Mouse (Mus musculus) forebrain, embryonic 15.5 days (tissue): ENCODE results near the gene Snd1. TPM values are rescaled to one million over a fixed set of nuclear protein-coding genes. Genes with fewer than 3 reads are reported as not detected.

Experiments used
- ATAC-seq: fragments of 200-750 bp; cut with Nextera tagmentation; replicated peaks from 2 replicates; pipeline ENCODE4 v1.8.0; 2017; ENCODE audit warnings: mild to moderate bottlenecking, moderate TSS enrichment, moderate library complexity
- H3K27ac ChIP-seq: fragments of 300-500 bp; sonication (generic); replicated peaks from 2 replicates; pipeline ENCODE4 v1.5.1; 2015; ENCODE audit warnings: mild to moderate bottlenecking, inconsistent platforms
- H3K27me3 ChIP-seq: fragments of 300-500 bp; sonication (generic); 2 replicates; pipeline ENCODE4 v1.6.1; 2015; ENCODE audit warnings: inconsistent platforms
- H3K36me3 ChIP-seq: fragments of 300-500 bp; sonication (generic); 2 replicates; pipeline ENCODE4 v1.6.1; 2015; ENCODE audit warnings: mild to moderate bottlenecking, inconsistent platforms
- H3K4me1 ChIP-seq: fragments of 300-500 bp; sonication (generic); 2 replicates; pipeline ENCODE4 v1.6.1; 2015; ENCODE audit warnings: inconsistent platforms
- H3K4me2 ChIP-seq: fragments of 300-500 bp; sonication (generic); replicated peaks from 2 replicates; pipeline ENCODE4 v1.6.1; 2015; ENCODE audit warnings: mild to moderate bottlenecking, inconsistent platforms
- H3K4me3 ChIP-seq: fragments of 300-500 bp; sonication (generic); 2 replicates; pipeline ENCODE4 v1.5.1; 2015; ENCODE audit warnings: mild to moderate bottlenecking, inconsistent platforms
- H3K9ac ChIP-seq: fragments of 300-500 bp; sonication (generic); replicated peaks from 2 replicates; pipeline ENCODE4 v1.6.1; 2015; ENCODE audit warnings: mild to moderate bottlenecking, inconsistent platforms
- H3K9me3 ChIP-seq: fragments of 300-500 bp; sonication (generic); 2 replicates; pipeline ENCODE4 v1.6.1; 2016; ENCODE audit warnings: inconsistent platforms
- WGBS: fragments of 180-500 bp; shearing (Covaris S2); methylation state at CpG from one replicate; pipeline ENCODE4 v1.1.7; 2015; ENCODE audit warnings: mixed read lengths; 5-methylcytosine and 5-hydroxymethylcytosine counted together
- polyA plus RNA-seq: library from polyadenylated mRNA; unstranded; fragments of >200 nt; fragmentation: Nextera tagmentation; extraction: Ambion mirVana; gene quantifications from 2 replicates; pipeline ENCODE4 v1.2.1, GENCODE M21; 2015

Gene Snd1
- polyA plus RNA-seq, 1 experiment from 2014 or later: 77.6 TPM

- Histone ChIP-seq H3K4me3 (no peak overlapping the region), H3K27ac (no peak overlapping the region), H3K4me2 (no peak overlapping the region), H3K4me1 (0 out of 2 replicates have a peak, but pooled peaks cover 6% of the 10 kb centered on the region), H3K9me3 (no peaks in the 10 kb centered on the region), H3K9ac (no peak overlapping the region), H3K36me3 (no peaks in the 10 kb centered on the region), H3K27me3 (no peaks in the 10 kb centered on the region)
- 24% methylated on average over 5 of the region's 5 CpGs for WGBS
- ATAC-seq: no peak; the same call in 1 of the 2 replicates
Measured at GRCm38 (mm10) chr6:28783953-28784352, 309.0 kb downstream of the Snd1 start.

- no peaks in the 10 kb centered on the region for H3K9me3 ChIP-seq
- ATAC-seq: no peak
- no peak overlapping the region for H3K4me3 ChIP-seq
- no peaks in the 10 kb centered on the region for H3K36me3 ChIP-seq
- no peak overlapping the region for H3K27ac ChIP-seq
- no peaks in the 10 kb centered on the region for H3K27me3 ChIP-seq
- H3K9ac ChIP-seq: no peak overlapping the region
- H3K4me2 ChIP-seq: no peak overlapping the region
- 83% methylated on average over 8 of the region's 8 CpGs for WGBS
- 0 out of 2 replicates have a peak, but pooled peaks cover 12% of the 10 kb centered on the region for H3K4me1 ChIP-seq
Measured at GRCm38 (mm10) chr6:28785770-28786169, 310.8 kb downstream of the Snd1 start.

- H3K9ac ChIP-seq: no peak overlapping the region
- 0 out of 2 replicates have a peak, but pooled peaks cover 12% of the 10 kb centered on the region for H3K4me1 ChIP-seq
- no peak for ATAC-seq
- no peaks in the 10 kb centered on the region for H3K9me3 ChIP-seq
- no peak overlapping the region for H3K4me3 ChIP-seq
- no peak overlapping the region for H3K4me2 ChIP-seq
- no peaks in the 10 kb centered on the region for H3K36me3 ChIP-seq
- H3K27me3 ChIP-seq: no peaks in the 10 kb centered on the region
- no peak overlapping the region for H3K27ac ChIP-seq
- WGBS: 58% methylated on average over 6 of the region's 6 CpGs
Measured at GRCm38 (mm10) chr6:28787133-28787532, 312.2 kb downstream of the Snd1 start.

GRCm38 (mm10) chr6:28789685-28790084 lies 314.7 kb downstream of the Snd1 start:
- Histone ChIP-seq H3K36me3 (no peaks in the 10 kb centered on the region), H3K4me3 (no peak overlapping the region), H3K9ac (no peak overlapping the region), H3K27ac (no peak overlapping the region), H3K9me3 (no peaks in the 10 kb centered on the region), H3K4me1 (0 out of 2 replicates have a peak, but pooled peaks cover 7% of the 10 kb centered on the region), H3K27me3 (no peaks in the 10 kb centered on the region), H3K4me2 (no peak overlapping the region)
- ATAC-seq: no peak
- 56% methylated on average over 4 of the region's 4 CpGs for WGBS

GRCm38 (mm10) chr6:28791183-28791582 lies 316.2 kb downstream of the Snd1 start:
- H3K27ac ChIP-seq: no peak overlapping the region
- H3K4me2 ChIP-seq: no peak overlapping the region
- no peaks in the 10 kb centered on the region for H3K36me3 ChIP-seq
- 19% methylated on average over 3 of the region's 3 CpGs for WGBS
- no peaks in the 10 kb centered on the region for H3K27me3 ChIP-seq
- H3K4me3 ChIP-seq: no peak overlapping the region
- no peaks in the 10 kb centered on the region for H3K9me3 ChIP-seq
- ATAC-seq: no peak
- no peak overlapping the region for H3K9ac ChIP-seq
- peaks cover 19% of the 10 kb centered on the region for H3K4me1 ChIP-seq

GRCm38 (mm10) chr6:28791809-28792208 lies 316.9 kb downstream of the Snd1 start:
- ATAC-seq: no peak
- Histone ChIP-seq H3K4me2 (no peak overlapping the region), H3K27ac (no peak overlapping the region), H3K36me3 (no peaks in the 10 kb centered on the region), H3K27me3 (no peaks in the 10 kb centered on the region), H3K4me3 (no peak overlapping the region), H3K4me1 (peaks cover 19% of the 10 kb centered on the region), H3K9me3 (no peaks in the 10 kb centered on the region), H3K9ac (no peak overlapping the region)
- 94% methylated on average over 3 of the region's 3 CpGs for WGBS

- 13% methylated on average over 9 of the region's 9 CpGs for WGBS
- H3K4me2 ChIP-seq: no peak overlapping the region
Measured at GRCm38 (mm10) chr6:28795380-28795779, 320.4 kb downstream of the Snd1 start.

GRCm38 (mm10) chr6:28795792-28796515 lies 321.0 kb downstream of the Snd1 start:
- 72% methylated on average over 16 of the region's 16 CpGs for WGBS
- H3K27ac ChIP-seq: peak overlapping the region; percentile 45
- H3K36me3 ChIP-seq: no peaks in the 10 kb centered on the region
- H3K4me3 ChIP-seq: no peak overlapping the region
- no peak overlapping the region for H3K9ac ChIP-seq
- H3K4me2 ChIP-seq: no peak overlapping the region
- ATAC-seq: 0 out of 2 replicates have a peak, but pooled peaks have one; percentile 27
- H3K27me3 ChIP-seq: no peaks in the 10 kb centered on the region
- peaks cover 15% of the 10 kb centered on the region for H3K4me1 ChIP-seq
- no peaks in the 10 kb centered on the region for H3K9me3 ChIP-seq

More at GRCm38 (mm10) chr6:28795380-28795779, 320.4 kb downstream of the Snd1 start:
- peak; percentile 69 for ATAC-seq
- Histone ChIP-seq H3K9ac (no peak overlapping the region), H3K4me1 (peaks cover 13% of the 10 kb centered on the region), H3K36me3 (no peaks in the 10 kb centered on the region), H3K27me3 (no peaks in the 10 kb centered on the region), H3K9me3 (no peaks in the 10 kb centered on the region), H3K27ac (peak overlapping the region; percentile 45), H3K4me3 (no peak overlapping the region)

GRCm38 (mm10) chr6:28799818-28800217 lies 324.9 kb downstream of the Snd1 start:
- H3K36me3 ChIP-seq: no peaks in the 10 kb centered on the region
- no peak overlapping the region for H3K27ac ChIP-seq
- no peaks in the 10 kb centered on the region for H3K27me3 ChIP-seq
- peaks cover 17% of the 10 kb centered on the region for H3K4me1 ChIP-seq
- no peak overlapping the region for H3K9ac ChIP-seq
- 90% methylated on average over 2 of the region's 2 CpGs for WGBS
- no peak for ATAC-seq
- H3K4me3 ChIP-seq: no peak overlapping the region
- no peaks in the 10 kb centered on the region for H3K9me3 ChIP-seq
- H3K4me2 ChIP-seq: no peak overlapping the region

- no peak overlapping the region for H3K27ac ChIP-seq
- ATAC-seq: peak; percentile 77
- H3K36me3 ChIP-seq: no peaks in the 10 kb centered on the region
- no peak overlapping the region for H3K4me2 ChIP-seq
- no peaks in the 10 kb centered on the region for H3K9me3 ChIP-seq
- WGBS: 81% methylated on average over 3 of the region's 3 CpGs
- peaks cover 7% of the 10 kb centered on the region for H3K4me1 ChIP-seq
- H3K27me3 ChIP-seq: no peaks in the 10 kb centered on the region
- H3K9ac ChIP-seq: no peak overlapping the region
- H3K4me3 ChIP-seq: no peak overlapping the region
Measured at GRCm38 (mm10) chr6:28800976-28801375, 326.0 kb downstream of the Snd1 start.

GRCm38 (mm10) chr6:28803678-28804279 lies 328.8 kb downstream of the Snd1 start:
- H3K27me3 ChIP-seq: no peaks in the 10 kb centered on the region
- H3K9me3 ChIP-seq: no peaks in the 10 kb centered on the region
- ATAC-seq: no peak
- no peaks in the 10 kb centered on the region for H3K36me3 ChIP-seq
- peaks cover 4% of the 10 kb centered on the region; the same call in 1 of the 2 replicates for H3K4me1 ChIP-seq
- WGBS: 93% methylated on average over 6 of the region's 6 CpGs
- no peak overlapping the region for H3K9ac ChIP-seq
- no peak overlapping the region for H3K4me3 ChIP-seq
- no peak overlapping the region for H3K27ac ChIP-seq
- H3K4me2 ChIP-seq: no peak overlapping the region

- no peaks in the 10 kb centered on the region for H3K9me3 ChIP-seq
- ATAC-seq: no peak
- no peaks in the 10 kb centered on the region for H3K36me3 ChIP-seq
- no peak overlapping the region for H3K27ac ChIP-seq
- H3K27me3 ChIP-seq: no peaks in the 10 kb centered on the region
- no peak overlapping the region for H3K4me2 ChIP-seq
- WGBS: 93% methylated on average over 5 of the region's 5 CpGs
- no peak overlapping the region for H3K9ac ChIP-seq
- H3K4me3 ChIP-seq: no peak overlapping the region
- H3K4me1 ChIP-seq: peaks cover 4% of the 10 kb centered on the region; the same call in 1 of the 2 replicates
Measured at GRCm38 (mm10) chr6:28804751-28805150, 329.8 kb downstream of the Snd1 start.
